Mouse (Mus musculus): ENCODE measurements around the gene Trp53bp1.

Gene Trp53bp1

GRCm38 (mm10) chr2:121271236-121271927, at the start of gene Trp53bp1:
TSS of gene Trp53bp1 (minus strand) at chr2:121271407.
- peak; percentile 94 for DNase-seq (ENCODE audit: low read depth, low spot score)

- DNase-seq (ENCODE audit: low read depth, low spot score), result no peak
These were observed 45.1 kb upstream of the Trp53bp1 start for GRCm38 (mm10) chr2:121316278-121316677.

- no peak for DNase-seq (ENCODE audit: low read depth, low spot score)
These were observed 37.8 kb upstream of the Trp53bp1 start for GRCm38 (mm10) chr2:121308997-121309416.

GRCm38 (mm10) chr2:121300036-121300435, 28.8 kb upstream of the Trp53bp1 start:
- no peak for DNase-seq (ENCODE audit: low read depth, low spot score)

GRCm38 (mm10) chr2:121299471-121299870, 28.3 kb upstream of the Trp53bp1 start:
- no peak for DNase-seq (ENCODE audit: low read depth, low spot score)

- DNase-seq (ENCODE audit: low read depth, low spot score), result no peak
These were observed 26.9 kb upstream of the Trp53bp1 start for GRCm38 (mm10) chr2:121298131-121298530.

- DNase-seq (ENCODE audit: low read depth, low spot score), result no peak
These were observed 26.5 kb upstream of the Trp53bp1 start for GRCm38 (mm10) chr2:121297701-121298100.

GRCm38 (mm10) chr2:121296754-121297231, 25.6 kb upstream of the Trp53bp1 start:
- no peak for DNase-seq (ENCODE audit: low read depth, low spot score)

GRCm38 (mm10) chr2:121295608-121296571, 24.7 kb upstream of the Trp53bp1 start:
- DNase-seq (ENCODE audit: low read depth, low spot score), result peak; percentile 94

- DNase-seq (ENCODE audit: low read depth, low spot score), result peak; percentile 90
These were observed 23.8 kb upstream of the Trp53bp1 start for GRCm38 (mm10) chr2:121294753-121295607.

- DNase-seq (ENCODE audit: low read depth, low spot score), result no peak
These were observed 23.0 kb upstream of the Trp53bp1 start for GRCm38 (mm10) chr2:121294182-121294581.

- no peak for DNase-seq (ENCODE audit: low read depth, low spot score)
These were observed 21.3 kb upstream of the Trp53bp1 start for GRCm38 (mm10) chr2:121292316-121293013.

GRCm38 (mm10) chr2:121289730-121290540, 18.7 kb upstream of the Trp53bp1 start:
- no peak for DNase-seq (ENCODE audit: low read depth, low spot score)

- peak; percentile 96 for DNase-seq (ENCODE audit: low read depth, low spot score)
These were observed 17.9 kb upstream of the Trp53bp1 start, which contains the start of gene Map1a for GRCm38 (mm10) chr2:121288901-121289729. TSS of gene Map1a (plus strand) at chr2:121289600.

GRCm38 (mm10) chr2:121287850-121288249, 16.6 kb upstream of the Trp53bp1 start:
- DNase-seq (ENCODE audit: low read depth, low spot score), result no peak

GRCm38 (mm10) chr2:121271928-121272516, 815 bp upstream of the Trp53bp1 start:
- DNase-seq (ENCODE audit: low read depth, low spot score), result peak; percentile 79

GRCm38 (mm10) chr2:121270521-121271235, 529 bp downstream of the Trp53bp1 start:
- no peak for DNase-seq (ENCODE audit: low read depth, low spot score)

GRCm38 (mm10) chr2:121268446-121268845, 2.8 kb downstream of the Trp53bp1 start:
- DNase-seq (ENCODE audit: low read depth, low spot score), result no peak
